ENCODE assay signal across 15 mouse cellular contexts in the genomic region with DNA sequence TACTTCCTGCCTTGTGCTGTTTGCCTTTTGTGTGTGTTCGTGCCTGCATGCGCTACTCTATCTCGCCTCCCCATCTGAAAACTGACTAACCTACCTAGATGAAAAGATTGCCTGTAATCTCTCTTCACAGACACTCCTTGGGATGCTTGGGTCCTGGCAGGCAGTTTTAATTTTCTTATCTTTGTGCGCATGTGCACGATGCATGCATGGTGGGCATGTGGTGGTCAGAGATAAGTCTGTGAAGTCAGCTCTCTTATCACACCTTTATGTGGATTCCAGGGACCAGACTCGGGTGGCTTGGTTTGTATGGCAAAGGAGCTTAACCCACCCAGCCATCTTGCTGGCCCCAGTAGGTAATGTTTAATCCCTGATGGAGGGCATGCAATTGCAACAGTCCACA.
A peak's percentile ranks its signal among the peaks of the same experiment; 100 is the strongest.
DNase-seq lines count a peak whose midpoint lies in the region; ATAC-seq lines count a peak whose summit lies in the region.
"Had no signal": no experiment of that assay in that cellular context is flagged by ENCODE, and none has a peak within 500 bp of the region (broad histone marks: within the 10 kb centered on the region; RNA-seq: fewer than 3 reads in every experiment).

No protein-coding gene starts in this region.

- ATAC-seq in heart, embryonic 12.5 days (ENCODE audit: insufficient number of reproducible peaks, low FRiP score): peak; percentile 88
- peak; percentile 73 for ATAC-seq in common myeloid progenitor, adult 5-6 weeks (replicated peaks; ENCODE audit: low read depth, poor library complexity, severe bottlenecking)
- peak; percentile 95 for ATAC-seq in liver, embryonic 16.5 days (ENCODE audit: low read depth)
- ATAC-seq: forebrain, embryonic 14.5 days had no signal

- intact Hi-C loops in heart, postnatal 14 days (cut with DNase I): no loop called here

- no peak overlapping the region for H3K4me2 ChIP-seq in heart, embryonic 12.5 days
- peak overlapping the region; percentile 55 for H3K4me2 ChIP-seq in liver, embryonic 16.5 days (ENCODE audit: low read depth, low read length)
- H3K4me2 ChIP-seq: limb, embryonic 13.5 days; neural tube, embryonic 15.5 days had no signal

- no peaks in the 10 kb centered on the region for H3K9me3 ChIP-seq in heart, embryonic 12.5 days (replicated peaks)
- H3K9me3 ChIP-seq in liver, embryonic 16.5 days (replicated peaks; ENCODE audit: control insufficient read depth, low read length): no peaks in the 10 kb centered on the region
- H3K9me3 ChIP-seq: neural tube, embryonic 15.5 days had no signal

- no peak overlapping the region for H3K4me3 ChIP-seq in heart, embryonic 12.5 days
- H3K4me3 ChIP-seq in liver, embryonic 16.5 days (ENCODE audit: low read depth, low read length): peak overlapping the region; percentile 8; the same call in 1 of the 2 replicates
- H3K4me3 ChIP-seq: limb, embryonic 13.5 days; neural tube, embryonic 15.5 days had no signal

- no peaks in the 10 kb centered on the region for H3K27me3 ChIP-seq in heart, embryonic 12.5 days (replicated peaks)
- no peaks in the 10 kb centered on the region for H3K27me3 ChIP-seq in liver, embryonic 16.5 days (ENCODE audit: control insufficient read depth, insufficient read depth, low read depth, low read length)

- H3K36me3 ChIP-seq in heart, embryonic 12.5 days: no peaks in the 10 kb centered on the region
- H3K36me3 ChIP-seq in liver, embryonic 16.5 days (ENCODE audit: control insufficient read depth, insufficient read depth): no peaks in the 10 kb centered on the region
- H3K36me3 ChIP-seq: limb, embryonic 13.5 days; neural tube, embryonic 15.5 days had no signal

- WGBS in heart, embryonic 12.5 days: 40% methylated on average over 6 of the region's 6 CpGs
- 14% methylated on average over 6 of the region's 6 CpGs for WGBS in liver, embryonic 16.5 days (ENCODE audit: insufficient replicate concordance)

- H3K9ac ChIP-seq in heart, embryonic 12.5 days: no peak overlapping the region
- H3K9ac ChIP-seq in liver, embryonic 16.5 days (ENCODE audit: low read depth, low read length): no peak overlapping the region; the same call in 1 of the 2 replicates
- H3K9ac ChIP-seq: limb, embryonic 13.5 days; neural tube, embryonic 15.5 days had no signal

- no peak overlapping the region for H3K27ac ChIP-seq in heart, embryonic 12.5 days (ENCODE audit: poor library complexity, severe bottlenecking)
- peak overlapping the region; percentile 58 for H3K27ac ChIP-seq in liver, embryonic 16.5 days (ENCODE audit: low read length)
- H3K27ac ChIP-seq: limb, embryonic 13.5 days; neural tube, embryonic 15.5 days had no signal

- DNase-seq in heart, postnatal 14 days: no peak
- peak; percentile 13 for DNase-seq in 416B (ENCODE audit: low read depth)
- no peak for DNase-seq in embryo, embryonic 11 days
- DNase-seq in gastrocnemius, postnatal 4 days (ENCODE audit: low spot score in 2 of 2): no peak
- DNase-seq in adrenal gland, adult (ENCODE audit: inconsistent age in 2 of 2, low spot score in 1 of 2): no peak
- DNase-seq: adrenal gland, postnatal 36 days; cerebellum, adult 2 months; kidney, postnatal 14 days; right cerebral cortex, adult 18-20 months had no signal

- H3K4me1 ChIP-seq in heart, embryonic 12.5 days (replicated peaks): peaks cover 8% of the 10 kb centered on the region
- peaks cover 26% of the 10 kb centered on the region for H3K4me1 ChIP-seq in liver, embryonic 16.5 days (ENCODE audit: control insufficient read depth, low read depth, low read length)
